Mouse (Mus musculus): Measurements from ENCODE around the gene Gm11487. TPM values are rescaled to one million over a fixed set of nuclear protein-coding genes. Genes with fewer than 3 reads are reported as not detected.
"Not testable (repeated sequence)": the region's sequence is repeated elsewhere in the genome, so short reads cannot be mapped to it uniquely, and the experiment has no call there.

The Gm11487 gene
- not detected for total RNA-seq (2021)
- long read RNA-seq, experiment 1, result 0 reads
- long read RNA-seq, experiment 2, result 0 reads

GRCm38 (mm10) chr4:73404972-73405371 is at the start of gene Gm11487:
Gm11487 (minus strand) TSS chr4:73405072.
- not testable (repeated sequence) for DNase-seq (ENCODE audit: low spot score in 2 of 2); H3K4me3 ChIP-seq; H3K27ac ChIP-seq

DNA sequence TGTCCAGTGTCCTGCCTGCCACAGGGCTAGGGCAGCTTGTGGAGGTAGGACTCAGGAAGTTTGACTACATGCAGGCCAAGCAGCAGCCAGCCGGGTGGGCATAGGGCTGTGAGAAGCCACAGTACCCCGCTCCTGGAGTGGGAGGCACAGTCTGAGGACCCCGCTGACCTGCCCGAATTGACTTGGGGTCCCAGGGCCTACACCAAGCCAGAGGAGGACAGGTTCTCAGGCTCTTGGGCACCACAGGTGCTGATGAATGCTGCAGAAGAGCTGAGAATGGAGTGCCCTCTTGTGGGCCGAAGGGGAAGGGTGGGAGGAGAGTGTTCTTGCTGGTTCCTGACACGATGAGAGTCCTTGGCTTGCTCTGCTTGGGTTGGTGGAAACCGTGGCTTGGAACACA is 39.8 kb upstream of the Gm11487 start:
- Histone ChIP-seq H3K4me3 (no peak overlapping the region), H3K27ac (no peak overlapping the region)
- peak in 1 of 2 experiments; percentile 11 for DNase-seq (ENCODE audit: low spot score in 2 of 2)
- peak; percentile 73 for TF ChIP-seq CTCF (conservative IDR thresholded peaks at IDR 0.05)

- Histone ChIP-seq H3K4me3 (no peak overlapping the region), H3K27ac (no peak overlapping the region)
- DNase-seq (ENCODE audit: low spot score in 2 of 2), result no peak
- TF ChIP-seq CTCF (conservative IDR thresholded peaks at IDR 0.05), result no peak
Observed at GRCm38 (mm10) chr4:73442568-73442967, 37.7 kb upstream of the Gm11487 start.

- DNase-seq (ENCODE audit: low spot score in 2 of 2), result no peak
- no peak for TF ChIP-seq CTCF (conservative IDR thresholded peaks at IDR 0.05)
- no peak overlapping the region for H3K4me3 ChIP-seq
- H3K27ac ChIP-seq, result no peak overlapping the region
Observed at GRCm38 (mm10) chr4:73425903-73426302, 21.0 kb upstream of the Gm11487 start.

GRCm38 (mm10) chr4:73423049-73423448 is 18.2 kb upstream of the Gm11487 start:
- no peak for DNase-seq (ENCODE audit: low spot score in 2 of 2)
- H3K27ac ChIP-seq, result no peak overlapping the region
- no peak for TF ChIP-seq CTCF (conservative IDR thresholded peaks at IDR 0.05)
- no peak overlapping the region for H3K4me3 ChIP-seq

- Histone ChIP-seq H3K27ac (no peak overlapping the region), H3K4me3 (no peak overlapping the region)
- TF ChIP-seq CTCF (conservative IDR thresholded peaks at IDR 0.05), result no peak
- DNase-seq (ENCODE audit: low spot score in 2 of 2), result no peak
Observed at GRCm38 (mm10) chr4:73366534-73366933, 38.3 kb downstream of the Gm11487 start.

Other genes with a start within 250 kb of the Gm11487 start
- not detected for gene Gm11238, start 202.8 kb upstream of the Gm11487 start, total RNA-seq (2021)
- gene Gm11237, start 217.9 kb upstream of the Gm11487 start, total RNA-seq (2021), result not detected
- not detected for gene Gm11236, start 233.0 kb upstream of the Gm11487 start, total RNA-seq (2021)

Data from layer of hippocampus, adult 2 months (tissue).